Mouse (Mus musculus) ES-Bruce4 (cell line): ENCODE measurements around the gene Chrdl2. TPM values are rescaled to one million over a fixed set of nuclear protein-coding genes. Genes with fewer than 3 reads are reported as not detected.
"Not testable (repeated sequence)": the region's sequence is repeated elsewhere in the genome, so short reads cannot be mapped to it uniquely, and the experiment has no call there.

ENCODE experiments used
- H3K27ac ChIP-seq: 2 replicates; pipeline ENCODE4 v1.5.1; 2012; ENCODE audit warnings: low read length, inconsistent platforms; ENCODE audit not compliant: insufficient read depth
- H3K27me3 ChIP-seq: 2 replicates; pipeline ENCODE4 v1.6.1; 2012; ENCODE audit warnings: mild to moderate bottlenecking, low read length, inconsistent platforms; ENCODE audit not compliant: control insufficient read depth, poor library complexity, insufficient read depth, severe bottlenecking
- H3K36me3 ChIP-seq: 2 replicates; pipeline ENCODE4 v1.6.1; 2012; ENCODE audit warnings: inconsistent platforms, mild to moderate bottlenecking, low read length, moderate library complexity; ENCODE audit not compliant: control insufficient read depth, poor library complexity, insufficient read depth, severe bottlenecking
- H3K4me1 ChIP-seq: one replicate; pipeline ENCODE4 v1.8.1; 2011; ENCODE audit warnings: low read length; ENCODE audit not compliant: control insufficient read depth, insufficient read depth
- H3K4me3 ChIP-seq: 2 replicates; pipeline ENCODE4 v1.5.1; 2011; ENCODE audit warnings: low read depth, mild to moderate bottlenecking, low read length
- H3K9ac ChIP-seq: 2 replicates; pipeline ENCODE4 v1.6.1; 2012; ENCODE audit warnings: low read depth, mild to moderate bottlenecking, inconsistent platforms; ENCODE audit not compliant: poor library complexity, severe bottlenecking
- H3K9me3 ChIP-seq: replicated peaks from 2 replicates; pipeline ENCODE4 v1.6.1; 2012; ENCODE audit warnings: mild to moderate bottlenecking, low read length, inconsistent platforms; ENCODE audit not compliant: control insufficient read depth, poor library complexity, insufficient read depth, severe bottlenecking
- CTCF ChIP-seq: IDR thresholded peaks from one replicate; pipeline ENCODE4 v1.8.1; 2011; ENCODE audit warnings: low read depth, low read length
- EP300 ChIP-seq: IDR thresholded peaks from 2 replicates; pipeline ENCODE4 v1.6.1; 2011; ENCODE audit warnings: low read depth, low read length; ENCODE audit not compliant: insufficient read depth
- POLR2A ChIP-seq: IDR thresholded peaks from one replicate; pipeline ENCODE4 v1.8.1; 2011; ENCODE audit warnings: low read length; ENCODE audit not compliant: insufficient read depth
- polyA plus RNA-seq: library from polyadenylated mRNA; stranded (reverse); fragments of >200 nt; gene quantifications from 2 replicates; pipeline ENCODE4 v1.2.4, GENCODE M21; 2011; ENCODE audit warnings: low read depth; ENCODE audit not compliant: missing spikeins, insufficient read depth, insufficient read length

The Chrdl2 gene
- polyA plus RNA-seq: not detected in 2 replicates

- peak within 1 kb of the TSS; percentile 32 for H3K9ac ChIP-seq
- TF ChIP-seq CTCF: no peak
- no peak for TF ChIP-seq EP300
- TF ChIP-seq POLR2A: no peak
- no peaks in the 10 kb centered on the region for H3K4me1 ChIP-seq
- H3K36me3 ChIP-seq: no peaks in the 10 kb centered on the region
- no peak within 1 kb of the TSS for H3K27ac ChIP-seq
- peaks cover 16% of the 10 kb centered on the region for H3K27me3 ChIP-seq
- no peaks in the 10 kb centered on the region for H3K9me3 ChIP-seq
- peak within 1 kb of the TSS; percentile 45 for H3K4me3 ChIP-seq
Observed at GRCm38 (mm10) chr7:100005790-100006189, at the start of gene Chrdl2. Gene Chrdl2 (plus strand): TSS chr7:100006172.

GRCm38 (mm10) chr7:99957226-99957965 lies 48.6 kb upstream of the Chrdl2 start:
- H3K9ac ChIP-seq: no peak overlapping the region
- TF ChIP-seq POLR2A (no peak), EP300 (no peak), CTCF (no peak)
- H3K27me3 ChIP-seq: no peaks in the 10 kb centered on the region
- H3K4me3 ChIP-seq: no peak overlapping the region
- H3K4me1 ChIP-seq: no peaks in the 10 kb centered on the region
- H3K27ac ChIP-seq: no peak overlapping the region
- no peaks in the 10 kb centered on the region; the same call in 1 of the 2 replicates for H3K36me3 ChIP-seq
- no peaks in the 10 kb centered on the region for H3K9me3 ChIP-seq

GRCm38 (mm10) chr7:99960571-99960970 lies 45.4 kb upstream of the Chrdl2 start:
- H3K27me3 ChIP-seq: not testable (repeated sequence)

GRCm38 (mm10) chr7:99961518-99961917 lies 44.5 kb upstream of the Chrdl2 start:
- TF ChIP-seq CTCF: no peak
- H3K4me1 ChIP-seq: peaks cover 1% of the 10 kb centered on the region
- no peak overlapping the region for H3K4me3 ChIP-seq
- no peaks in the 10 kb centered on the region for H3K9me3 ChIP-seq
- no peaks in the 10 kb centered on the region for H3K36me3 ChIP-seq
- H3K27me3 ChIP-seq: no peaks in the 10 kb centered on the region
- no peak overlapping the region for H3K27ac ChIP-seq
- no peak overlapping the region for H3K9ac ChIP-seq

More at GRCm38 (mm10) chr7:99960571-99960970, 45.4 kb upstream of the Chrdl2 start:
- not testable (repeated sequence) for H3K4me3 ChIP-seq, H3K36me3 ChIP-seq, H3K9me3 ChIP-seq, H3K4me1 ChIP-seq, H3K27ac ChIP-seq, H3K9ac ChIP-seq

GRCm38 (mm10) chr7:99962536-99963236 lies 43.3 kb upstream of the Chrdl2 start:
- TF ChIP-seq POLR2A (no peak), CTCF (no peak), EP300 (no peak)
- H3K9me3 ChIP-seq: no peaks in the 10 kb centered on the region
- no peaks in the 10 kb centered on the region for H3K36me3 ChIP-seq
- no peaks in the 10 kb centered on the region for H3K27me3 ChIP-seq
- H3K4me3 ChIP-seq: no peak overlapping the region
- no peak overlapping the region for H3K9ac ChIP-seq
- H3K27ac ChIP-seq: no peak overlapping the region
- peaks cover 3% of the 10 kb centered on the region for H3K4me1 ChIP-seq

- Histone ChIP-seq H3K27me3 (no peaks in the 10 kb centered on the region), H3K4me3 (no peak overlapping the region), H3K36me3 (no peaks in the 10 kb centered on the region), H3K9me3 (no peaks in the 10 kb centered on the region), H3K4me1 (peaks cover 3% of the 10 kb centered on the region), H3K27ac (no peak overlapping the region), H3K9ac (no peak overlapping the region)
- TF ChIP-seq EP300: no peak
- no peak for TF ChIP-seq CTCF
- TF ChIP-seq POLR2A: no peak
Observed at GRCm38 (mm10) chr7:99963237-99963860, 42.6 kb upstream of the Chrdl2 start.
